Comparison of ENCODE assay signal across 7 mouse cellular contexts in genomic region chr9:102632923-102633537, GRCm38 (mm10). TPM values are rescaled to one million over a fixed set of nuclear protein-coding genes. Genes with fewer than 3 reads are reported as not detected.
A peak's percentile ranks its signal among the peaks of the same experiment; 100 is the strongest.
DNase-seq lines count a peak whose midpoint lies in the region; ATAC-seq lines count a peak whose summit lies in the region.

No protein-coding gene starts in this region.

- peaks cover 12% of the 10 kb centered on the region; the same call in 1 of the 2 replicates for H3K4me1 ChIP-seq in forebrain, embryonic 12.5 days
- peaks cover 7% of the 10 kb centered on the region for H3K4me1 ChIP-seq in intestine, embryonic 16.5 days (ENCODE audit: control insufficient read depth, insufficient read depth, low read length)
- peaks cover 12% of the 10 kb centered on the region for H3K4me1 ChIP-seq in liver, embryonic 13.5 days (replicated peaks)

- H3K9ac ChIP-seq in forebrain, embryonic 12.5 days = no peak overlapping the region
- no peak overlapping the region for H3K9ac ChIP-seq in intestine, embryonic 16.5 days (ENCODE audit: low read depth, low read length)
- H3K9ac ChIP-seq in liver, embryonic 13.5 days = no peak overlapping the region

- ATAC-seq in forebrain, embryonic 12.5 days (ENCODE audit: low FRiP score) = peak; percentile 75
- peak; percentile 52; the same call in 1 of the 2 replicates for ATAC-seq in intestine, embryonic 16.5 days
- ATAC-seq in liver, embryonic 13.5 days (ENCODE audit: low read depth) = peak; percentile 51; the same call in 1 of the 2 replicates
- ATAC-seq in neutrophil, adult 5-6 weeks (ENCODE audit: extremely low read depth, insufficient number of reproducible peaks, low FRiP score, poor library complexity, severe bottlenecking) = peak; percentile 80

- DNase-seq in urinary bladder, postnatal 25 days (ENCODE audit: low spot score) = peak; percentile 60
- DNase-seq in urinary bladder, postnatal 36 days (ENCODE audit: low spot score in 2 of 2) = no peak
- DNase-seq in brain, embryonic 18.5 days (ENCODE audit: low read depth, low spot score) = peak; percentile 43
- DNase-seq in liver, embryonic 13.5 days = peak; percentile 29

- peaks cover 16% of the 10 kb centered on the region for H3K36me3 ChIP-seq in forebrain, embryonic 12.5 days (replicated peaks)
- no peaks in the 10 kb centered on the region for H3K36me3 ChIP-seq in intestine, embryonic 16.5 days (ENCODE audit: control insufficient read depth, insufficient read depth, low read length)
- H3K36me3 ChIP-seq in liver, embryonic 13.5 days = 0 out of 2 replicates have a peak, but pooled peaks cover 8% of the 10 kb centered on the region

- H3K27ac ChIP-seq in forebrain, embryonic 12.5 days = no peak overlapping the region
- H3K27ac ChIP-seq in intestine, embryonic 16.5 days (ENCODE audit: low read length) = no peak overlapping the region
- H3K27ac ChIP-seq in liver, embryonic 13.5 days = no peak overlapping the region

- no peaks in the 10 kb centered on the region for H3K27me3 ChIP-seq in forebrain, embryonic 12.5 days
- H3K27me3 ChIP-seq in intestine, embryonic 16.5 days (replicated peaks; ENCODE audit: control insufficient read depth, insufficient read depth, low read length) = no peaks in the 10 kb centered on the region
- no peaks in the 10 kb centered on the region for H3K27me3 ChIP-seq in liver, embryonic 13.5 days

- H3K9me3 ChIP-seq in forebrain, embryonic 12.5 days = no peaks in the 10 kb centered on the region
- no peaks in the 10 kb centered on the region for H3K9me3 ChIP-seq in intestine, embryonic 16.5 days (ENCODE audit: control insufficient read depth, low read length)
- no peaks in the 10 kb centered on the region for H3K9me3 ChIP-seq in liver, embryonic 13.5 days (replicated peaks)

- 52% methylated on average over 1 of the region's 1 CpGs for WGBS in forebrain, embryonic 12.5 days
- WGBS in intestine, embryonic 16.5 days = 69% methylated on average over 1 of the region's 1 CpGs
- 50% methylated on average over 1 of the region's 1 CpGs for WGBS in liver, embryonic 13.5 days (ENCODE audit: insufficient replicate concordance)

- H3K4me3 ChIP-seq in forebrain, embryonic 12.5 days (replicated peaks) = no peak overlapping the region
- no peak overlapping the region for H3K4me3 ChIP-seq in intestine, embryonic 16.5 days (ENCODE audit: low read length)
- H3K4me3 ChIP-seq in liver, embryonic 13.5 days (replicated peaks) = no peak overlapping the region

- H3K4me2 ChIP-seq in forebrain, embryonic 12.5 days = no peak overlapping the region
- no peak overlapping the region for H3K4me2 ChIP-seq in intestine, embryonic 16.5 days (ENCODE audit: low read depth, low read length)
- no peak overlapping the region for H3K4me2 ChIP-seq in liver, embryonic 13.5 days

RNA-seq across cellular contexts. Expression of gene Cep63, which starts 6.7 kb away (rescaled TPM):
- 61.7 and 66.1 TPM in 2 replicates for polyA plus RNA-seq in forebrain, embryonic 12.5 days (2016; fragmentation: Nextera tagmentation; extraction: Ambion mirVana)
- polyA plus RNA-seq in intestine, embryonic 16.5 days (2015; fragmentation: Nextera tagmentation; extraction: Ambion mirVana) = 42.7 and 43.2 TPM in 2 replicates
- 26.1 and 28.0 TPM in 2 replicates for polyA plus RNA-seq in liver, embryonic 13.5 days (2015; fragmentation: Nextera tagmentation; extraction: Ambion mirVana)
- 48.6 and 59.2 TPM in 2 replicates for total RNA-seq in neutrophil, adult 5-6 weeks (2017)

RNA-seq across cellular contexts. Expression of gene Anapc13, which starts 6.9 kb away (rescaled TPM):
- polyA plus RNA-seq in forebrain, embryonic 12.5 days (2016; fragmentation: Nextera tagmentation; extraction: Ambion mirVana) = 183 and 199 TPM in 2 replicates
- 175 and 183 TPM in 2 replicates for polyA plus RNA-seq in intestine, embryonic 16.5 days (2015; fragmentation: Nextera tagmentation; extraction: Ambion mirVana)
- polyA plus RNA-seq in liver, embryonic 13.5 days (2015; fragmentation: Nextera tagmentation; extraction: Ambion mirVana) = 101 and 108 TPM in 2 replicates
- total RNA-seq in neutrophil, adult 5-6 weeks (2017) = 31.3 and 34.7 TPM in 2 replicates

Comparison
In these comparisons a context has a peak if more than half of its experiments do, and no peak if none do; other contexts are left out.
1. DNase-seq: peak in urinary bladder, postnatal 25 days (single experiment), brain, embryonic 18.5 days (single experiment) and liver, embryonic 13.5 days (single experiment); none in urinary bladder, postnatal 36 days (0 of 2).
2. Peak in every context shown above with its lines, with median percentiles within 50 percentile points of each other: ATAC-seq.